Mouse (Mus musculus) ES-Bruce4 (cell line): ENCODE data around the gene Klk1.

Source experiments
- CTCF ChIP-seq: IDR thresholded peaks from one replicate; pipeline ENCODE4 v1.8.1; 2011; ENCODE audit warnings: low read depth, low read length
- EP300 ChIP-seq: IDR thresholded peaks from 2 replicates; pipeline ENCODE4 v1.6.1; 2011; ENCODE audit warnings: low read depth, low read length; ENCODE audit not compliant: insufficient read depth
- POLR2A ChIP-seq: IDR thresholded peaks from one replicate; pipeline ENCODE4 v1.8.1; 2011; ENCODE audit warnings: low read length; ENCODE audit not compliant: insufficient read depth

DNA sequence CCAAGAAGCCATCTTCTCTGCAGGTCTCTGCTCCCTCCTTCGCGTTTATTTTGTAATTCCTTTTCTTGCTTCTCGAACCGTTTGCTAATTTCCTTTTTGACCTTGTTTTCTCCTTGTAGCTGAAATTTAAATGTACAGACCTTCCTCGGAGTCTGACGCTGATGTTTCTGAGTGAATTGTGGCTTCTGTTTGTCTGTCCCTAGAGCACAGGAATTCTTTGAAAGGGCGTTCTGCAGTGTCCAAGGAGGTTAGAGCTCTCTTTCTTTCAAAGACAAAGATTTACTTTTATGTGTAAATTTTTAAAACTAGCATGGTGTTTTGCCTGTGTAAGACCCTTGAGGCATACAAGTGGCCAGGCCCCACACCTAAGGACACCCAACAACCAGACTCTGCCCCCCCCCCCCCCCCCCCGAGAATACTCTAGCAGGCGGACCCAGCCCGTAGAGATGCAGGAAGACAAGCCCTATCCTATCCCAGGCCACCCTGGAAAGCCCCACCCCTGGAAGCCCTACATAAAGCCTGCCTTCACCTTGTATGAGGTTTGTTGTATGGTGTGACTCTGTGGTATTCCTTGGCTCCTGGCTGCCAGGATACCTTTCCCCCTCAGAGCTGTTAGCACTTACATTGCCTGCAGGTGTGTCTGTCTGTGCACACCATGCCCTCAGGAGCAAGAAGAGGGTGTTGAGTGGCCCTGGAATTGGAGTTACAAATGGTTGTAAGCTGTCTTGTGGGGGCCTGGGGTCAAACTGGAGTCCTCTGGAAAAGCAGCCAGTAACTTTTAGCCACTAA is 51.5 kb downstream of the Klk1 start:
- TF ChIP-seq CTCF (no peak), EP300 (no peak), POLR2A (peak; percentile 67)
